Mouse (Mus musculus) cerebellum, adult 2 months (tissue): ENCODE measurements around the gene Gm42906. TPM values are rescaled to one million over a fixed set of nuclear protein-coding genes. Genes with fewer than 3 reads are reported as not detected.

Experiments used
- DNase-seq, 2 experiments: peaks; one replicate each; pipeline ENCODE4 v3.0.0; 2021
- H3K27ac ChIP-seq: fragments of 200-500 bp; 2 replicates; pipeline ENCODE4 v1.5.1; 2012; ENCODE audit warnings: low read length, control low read depth, inconsistent platforms; ENCODE audit not compliant: insufficient read depth
- H3K27me3 ChIP-seq: fragments of 200-500 bp; 2 replicates; pipeline ENCODE4 v1.6.1; 2012; ENCODE audit warnings: inconsistent platforms, mild to moderate bottlenecking, low read length, moderate library complexity; ENCODE audit not compliant: control insufficient read depth, insufficient read depth
- H3K4me1 ChIP-seq: fragments of 200-500 bp; 2 replicates; pipeline ENCODE4 v1.6.1; 2011; ENCODE audit warnings: low read length; ENCODE audit not compliant: control insufficient read depth, insufficient read depth
- H3K4me3 ChIP-seq: fragments of 200-500 bp; replicated peaks from 2 replicates; pipeline ENCODE3; 2011; ENCODE audit warnings: mild to moderate bottlenecking, low read depth, low read length, control low read depth; ENCODE audit not compliant: insufficient read depth
- CTCF ChIP-seq: fragments of 200-500 bp; IDR thresholded peaks from 2 replicates; pipeline ENCODE4 v1.5.1; 2011; ENCODE audit warnings: low read depth, mild to moderate bottlenecking, control low read depth, low read length, moderate library complexity, borderline replicate concordance; ENCODE audit not compliant: insufficient read depth
- POLR2A ChIP-seq: fragments of 200-500 bp; IDR thresholded peaks from 2 replicates; pipeline ENCODE4 v1.6.1; 2011; ENCODE audit warnings: low read length, control low read depth, borderline replicate concordance; ENCODE audit not compliant: insufficient read depth
- WGBS: fragments of 180-500 bp; shearing (Covaris S2); methylation state at CpG from one replicate; pipeline ENCODE4 v1.1.7; 2018; 5-methylcytosine and 5-hydroxymethylcytosine counted together
- polyA plus RNA-seq: library from polyadenylated mRNA; depleted of rRNA; stranded (reverse); fragments of >200 nt; gene quantifications from 2 replicates; pipeline ENCODE4 v1.2.3, GENCODE M21; 2012

Gm42906 gene
- polyA plus RNA-seq, 1 experiment = not detected

DNA sequence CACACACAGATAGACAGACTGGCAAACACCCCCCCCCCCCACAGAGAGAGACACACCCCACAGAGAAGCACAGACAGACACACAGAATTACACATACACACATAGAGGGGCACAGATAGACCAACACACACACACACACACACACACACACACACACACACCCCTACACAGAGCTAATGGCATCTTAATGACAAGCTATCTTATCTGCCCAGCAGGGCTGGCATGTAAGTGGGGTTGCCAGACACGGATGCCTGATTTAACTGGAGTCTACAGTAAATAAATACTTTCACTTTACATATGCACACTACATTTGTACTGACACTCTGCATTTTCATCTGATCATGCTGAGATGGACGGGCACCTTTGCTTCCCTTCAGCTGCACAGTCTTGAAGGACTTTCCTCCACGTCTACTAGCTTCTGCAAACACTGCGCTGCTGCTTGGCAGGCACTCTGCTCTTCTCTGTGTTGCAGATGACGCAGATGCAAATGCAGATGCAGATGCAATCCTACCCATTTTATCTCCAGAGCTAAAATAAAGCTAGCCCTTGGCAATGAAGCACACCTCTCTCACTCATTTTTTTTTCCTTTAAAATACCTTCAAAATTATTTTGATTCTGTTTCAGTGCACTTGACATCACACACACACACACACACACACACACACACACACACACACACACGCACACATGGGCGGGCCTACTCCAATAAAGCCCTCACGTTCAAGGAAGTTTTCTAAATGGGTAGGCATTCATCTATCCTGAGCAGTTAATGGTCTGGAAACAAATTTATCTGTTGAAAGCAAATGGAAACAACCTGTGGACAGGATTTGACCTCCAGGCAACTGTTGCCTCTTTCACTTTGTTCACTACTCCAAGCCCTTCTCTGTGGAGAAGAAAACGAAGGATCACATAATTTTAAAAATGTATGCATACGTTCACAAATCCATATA is 179.0 kb downstream of the Gm42906 start:
- no peak for DNase-seq
- WGBS = 72% methylated on average over 10 of the region's 10 CpGs
- Histone ChIP-seq H3K4me3 (no peak overlapping the region), H3K27ac (no peak overlapping the region), H3K27me3 (no peaks in the 10 kb centered on the region), H3K4me1 (no peaks in the 10 kb centered on the region)
- no peak for TF ChIP-seq POLR2A
- TF ChIP-seq CTCF = no peak

DNA sequence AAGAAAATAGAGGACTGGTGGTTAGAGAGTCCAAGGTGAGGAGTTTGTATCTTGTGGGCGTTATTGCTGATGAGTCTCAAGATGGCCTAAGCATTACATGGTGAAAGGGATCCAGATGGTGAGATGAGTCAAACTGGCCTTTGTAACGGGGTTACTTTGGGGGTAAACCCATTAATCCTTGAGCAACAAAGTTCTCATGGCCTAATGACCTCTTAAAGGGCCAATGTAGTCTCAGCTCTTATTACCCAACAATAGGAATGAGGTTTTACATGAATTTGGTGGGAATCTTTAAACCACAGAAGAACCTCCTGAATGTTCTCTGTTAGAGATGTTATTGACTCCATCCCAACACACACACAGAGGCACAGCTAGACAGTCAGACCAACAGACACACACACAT is 179.9 kb downstream of the Gm42906 start:
- 77% methylated on average over 2 of the region's 2 CpGs for WGBS
- TF ChIP-seq CTCF (no peak), POLR2A (no peak)
- no peaks in the 10 kb centered on the region for H3K4me1 ChIP-seq
- DNase-seq = no peak
- H3K27ac ChIP-seq = no peak overlapping the region
- H3K27me3 ChIP-seq = no peaks in the 10 kb centered on the region
- no peak overlapping the region for H3K4me3 ChIP-seq

DNA sequence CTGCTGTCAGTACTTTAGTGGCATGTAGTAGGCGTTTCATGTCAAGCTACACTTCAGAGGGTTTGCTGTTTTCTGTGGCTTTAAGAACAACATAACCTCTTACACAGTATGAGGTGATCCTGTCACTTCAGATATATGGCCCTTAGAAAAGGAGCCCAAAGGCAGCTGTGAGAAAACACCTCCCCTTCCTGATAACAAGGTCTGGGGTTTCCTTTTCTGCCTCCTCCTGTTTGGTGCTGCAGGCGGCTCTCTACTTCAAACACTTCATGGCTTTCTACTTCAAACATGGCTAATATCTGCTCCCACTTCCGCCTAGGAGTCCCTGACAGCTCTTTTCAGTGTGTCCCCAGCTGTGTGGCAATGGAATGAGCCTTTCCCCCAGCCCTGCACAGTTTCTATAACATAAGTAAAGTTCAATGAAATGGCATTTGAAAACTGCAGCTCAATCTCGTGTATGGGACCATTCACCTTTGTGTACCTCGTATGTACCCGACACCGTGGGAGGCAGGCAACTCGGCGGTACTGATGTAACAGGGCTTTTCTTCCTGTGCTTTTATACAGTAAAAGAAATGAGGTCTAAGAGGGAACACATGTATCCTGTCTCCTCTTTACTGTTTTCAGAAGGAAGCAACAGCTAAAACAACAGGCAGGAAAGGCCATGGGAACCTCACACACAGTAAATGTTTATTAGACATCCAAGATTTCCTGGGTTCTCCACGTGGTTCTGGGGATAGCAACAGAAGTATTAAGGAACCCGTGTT is 180.7 kb downstream of the Gm42906 start:
- Histone ChIP-seq H3K4me3 (no peak overlapping the region), H3K27me3 (no peaks in the 10 kb centered on the region), H3K4me1 (no peaks in the 10 kb centered on the region), H3K27ac (no peak overlapping the region)
- DNase-seq = no peak
- TF ChIP-seq POLR2A = no peak
- no peak for TF ChIP-seq CTCF
- 77% methylated on average over 11 of the region's 11 CpGs for WGBS

DNA sequence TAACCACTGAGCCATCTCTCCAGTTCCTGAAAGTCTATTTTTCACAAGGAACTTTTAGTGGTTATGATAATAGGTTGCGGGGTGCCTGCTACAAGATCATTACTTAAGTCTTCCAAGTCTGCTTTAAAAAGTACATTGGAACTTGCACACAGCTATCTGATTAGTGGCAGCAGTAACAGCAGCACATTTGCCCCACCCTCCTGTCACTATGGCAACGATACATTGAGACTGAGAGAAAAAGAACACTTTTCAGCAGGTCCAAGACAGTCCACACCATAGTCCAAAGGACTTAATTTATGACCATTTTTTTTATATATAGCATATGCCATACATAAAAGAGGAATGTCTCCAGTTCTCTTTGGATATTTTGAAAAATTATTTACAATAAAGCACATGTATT is 181.7 kb downstream of the Gm42906 start:
- H3K27me3 ChIP-seq = no peaks in the 10 kb centered on the region
- H3K4me3 ChIP-seq = no peak overlapping the region
- H3K27ac ChIP-seq = no peak overlapping the region
- no peaks in the 10 kb centered on the region for H3K4me1 ChIP-seq
- no peak for DNase-seq
- TF ChIP-seq POLR2A (no peak), CTCF (no peak)
- WGBS = 94% methylated on average over 2 of the region's 2 CpGs

DNA sequence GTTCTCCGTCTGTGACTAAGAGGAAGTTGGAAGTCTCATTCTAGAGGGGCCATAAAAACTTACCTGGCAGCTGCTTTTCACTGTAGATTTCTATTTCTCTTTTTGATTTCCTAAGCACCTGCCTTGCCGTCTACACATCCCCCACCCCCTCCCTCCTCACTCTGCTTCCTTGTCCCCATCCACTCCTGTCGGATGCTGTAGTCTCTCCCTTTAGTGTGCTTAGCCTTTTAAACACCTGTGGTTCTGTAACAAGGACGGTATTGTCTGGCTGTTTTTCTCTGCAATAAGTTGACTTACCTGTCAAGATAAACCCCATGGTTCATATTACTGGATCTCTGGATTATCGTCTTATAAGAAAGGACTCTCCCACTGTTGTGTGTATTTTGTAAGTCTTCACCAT is 182.4 kb downstream of the Gm42906 start:
- H3K4me1 ChIP-seq = no peaks in the 10 kb centered on the region
- DNase-seq = no peak
- no peaks in the 10 kb centered on the region for H3K27me3 ChIP-seq
- no peak overlapping the region for H3K27ac ChIP-seq
- 93% methylated on average over 5 of the region's 5 CpGs for WGBS
- H3K4me3 ChIP-seq = no peak overlapping the region
- TF ChIP-seq POLR2A = no peak
- no peak for TF ChIP-seq CTCF

DNA sequence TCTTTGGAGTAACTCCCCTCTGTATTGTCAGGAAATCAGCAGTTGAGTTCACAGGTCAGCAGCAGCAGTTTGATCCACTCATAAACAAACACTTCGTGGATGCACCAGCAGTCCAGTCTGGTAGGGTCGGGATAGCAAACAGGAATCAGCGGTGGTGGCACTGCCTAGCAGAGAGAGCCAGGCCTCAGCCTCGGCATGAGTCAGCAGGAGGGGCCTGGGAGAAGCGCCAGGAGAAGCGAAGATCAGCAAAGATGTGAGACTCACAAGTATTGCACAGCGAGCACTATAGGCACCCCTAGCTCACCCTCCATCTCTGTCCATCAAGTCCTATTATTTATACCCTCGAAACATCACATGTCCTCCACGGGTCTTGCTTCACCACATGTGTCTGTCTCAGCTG is 189.2 kb downstream of the Gm42906 start:
- Histone ChIP-seq H3K27ac (no peak overlapping the region), H3K4me3 (no peak overlapping the region), H3K4me1 (no peaks in the 10 kb centered on the region), H3K27me3 (no peaks in the 10 kb centered on the region)
- DNase-seq = no peak
- 51% methylated on average over 9 of the region's 9 CpGs for WGBS
- TF ChIP-seq CTCF (no peak), POLR2A (no peak)

DNA sequence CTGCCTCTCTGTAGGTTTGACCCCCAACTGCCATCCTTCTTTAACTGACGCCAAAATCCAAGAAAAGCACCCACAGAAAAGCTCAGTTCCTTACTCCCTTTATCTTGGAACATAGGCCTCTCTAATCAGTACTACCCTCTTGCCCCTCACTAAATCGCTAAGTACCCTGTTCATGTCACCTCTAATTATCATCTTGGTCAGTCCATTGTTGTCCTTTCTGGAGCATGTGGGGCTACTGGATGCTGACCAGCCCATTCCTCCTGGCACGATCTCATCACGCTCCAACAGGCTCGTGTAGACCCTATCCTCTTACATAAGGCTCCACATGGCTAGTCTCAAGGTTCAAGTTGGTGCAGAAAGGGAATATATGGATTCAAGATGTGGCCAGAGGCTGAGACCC is 191.6 kb downstream of the Gm42906 start:
- no peak overlapping the region for H3K4me3 ChIP-seq
- H3K4me1 ChIP-seq = no peaks in the 10 kb centered on the region
- TF ChIP-seq CTCF (no peak), POLR2A (no peak)
- no peaks in the 10 kb centered on the region for H3K27me3 ChIP-seq
- no peak for DNase-seq
- no peak overlapping the region for H3K27ac ChIP-seq
- WGBS = 46% methylated on average over 5 of the region's 5 CpGs
